Mouse (Mus musculus): ENCODE measurements at regions not wholly inside any gene's neighbourhood (a gene's known extent, or its start where the extent isn't known, plus 50 kb on each side); places are given as distances from the start of the nearest gene placed in this dataset.

DNA sequence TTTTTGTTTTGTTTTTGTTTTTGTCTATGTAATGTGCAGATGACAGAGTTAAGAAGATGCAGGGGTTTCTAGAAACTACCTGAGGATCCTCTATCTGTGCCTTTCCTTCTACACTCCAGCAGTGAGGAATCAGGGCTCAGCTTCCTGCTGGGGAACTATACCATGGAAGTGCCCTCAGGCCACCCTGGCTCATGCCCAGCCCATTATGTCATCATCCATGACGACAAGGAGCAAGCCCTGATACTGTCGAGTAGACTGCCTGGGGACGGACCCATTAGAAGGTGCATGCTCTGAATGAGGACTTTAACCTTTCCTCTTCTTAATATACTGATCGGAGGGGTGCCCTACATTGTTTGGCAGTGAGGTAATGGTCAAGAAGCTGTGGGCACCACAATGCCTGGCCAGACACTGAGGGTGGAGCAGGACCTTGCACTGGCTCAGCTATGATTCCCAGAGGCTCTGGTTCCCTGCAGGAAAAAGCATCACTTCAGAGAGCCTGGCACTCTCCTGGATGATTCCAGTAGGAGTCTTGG, 197.7 kb upstream of the Unc93a2 start:
- DNase-seq: no peak
- Histone ChIP-seq H3K4me1 (ENCODE audit: control insufficient read depth, insufficient read depth, low read length) (no peaks in the 10 kb centered on the region), H3K36me3 (ENCODE audit: control insufficient read depth, insufficient read depth, low read length) (no peaks in the 10 kb centered on the region), H3K4me3 (ENCODE audit: insufficient read depth, low read depth, low read length) (no peak overlapping the region), H3K27me3 (replicated peaks; ENCODE audit: control insufficient read depth, insufficient read depth, low read length) (no peaks in the 10 kb centered on the region), H3K27ac (ENCODE audit: insufficient read depth, low read depth, low read length) (no peak overlapping the region)
- no peak for TF ChIP-seq POLR2A (IDR thresholded peaks at IDR 0.05; ENCODE audit: low read depth, low read length)
- TF ChIP-seq CTCF (conservative IDR thresholded peaks at IDR 0.05; ENCODE audit: insufficient read depth, insufficient read length, low read depth, low read length): no peak
- WGBS: 47% methylated on average over 4 of the region's 4 CpGs

- no peak for DNase-seq
- H3K4me3 ChIP-seq (ENCODE audit: insufficient read depth, low read depth, low read length): no peak overlapping the region
- no peaks in the 10 kb centered on the region for H3K4me1 ChIP-seq (ENCODE audit: control insufficient read depth, insufficient read depth, low read length)
- no peak overlapping the region for H3K27ac ChIP-seq (ENCODE audit: insufficient read depth, low read depth, low read length)
- TF ChIP-seq CTCF (conservative IDR thresholded peaks at IDR 0.05; ENCODE audit: insufficient read depth, insufficient read length, low read depth, low read length) (no peak), POLR2A (IDR thresholded peaks at IDR 0.05; ENCODE audit: low read depth, low read length) (no peak)
- no peaks in the 10 kb centered on the region for H3K36me3 ChIP-seq (ENCODE audit: control insufficient read depth, insufficient read depth, low read length)
- H3K27me3 ChIP-seq (replicated peaks; ENCODE audit: control insufficient read depth, insufficient read depth, low read length): no peaks in the 10 kb centered on the region
- WGBS: 84% methylated on average over 4 of the region's 4 CpGs
Observed at GRCm38 (mm10) chr17:7579031-7579430, 193.8 kb upstream of the Unc93a2 start.

DNA sequence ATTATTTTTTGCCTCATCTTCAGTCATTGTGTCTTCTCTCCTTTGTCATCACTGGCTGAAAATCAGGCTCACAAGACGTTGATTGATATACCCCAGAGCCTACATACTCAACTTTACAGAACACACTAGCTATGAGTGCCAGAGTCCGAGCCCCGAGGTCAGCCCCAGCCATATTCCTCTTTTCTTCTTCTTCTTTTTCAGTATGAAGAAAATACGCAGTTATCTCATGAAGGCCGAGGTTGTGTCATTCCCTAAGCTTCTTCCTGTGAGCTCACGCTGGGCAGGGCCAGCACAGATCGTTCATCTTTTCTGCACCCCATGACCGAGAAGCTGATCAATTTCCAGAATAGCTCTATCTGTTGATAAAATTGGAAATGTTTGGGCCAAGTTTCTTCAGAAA, 192.7 kb upstream of the Unc93a2 start:
- WGBS: 90% methylated on average over 8 of the region's 8 CpGs
- no peaks in the 10 kb centered on the region for H3K4me1 ChIP-seq (ENCODE audit: control insufficient read depth, insufficient read depth, low read length)
- H3K4me3 ChIP-seq (ENCODE audit: insufficient read depth, low read depth, low read length): no peak overlapping the region
- H3K27ac ChIP-seq (ENCODE audit: insufficient read depth, low read depth, low read length): no peak overlapping the region
- H3K36me3 ChIP-seq (ENCODE audit: control insufficient read depth, insufficient read depth, low read length): no peaks in the 10 kb centered on the region
- no peaks in the 10 kb centered on the region for H3K27me3 ChIP-seq (replicated peaks; ENCODE audit: control insufficient read depth, insufficient read depth, low read length)
- TF ChIP-seq CTCF (conservative IDR thresholded peaks at IDR 0.05; ENCODE audit: insufficient read depth, insufficient read length, low read depth, low read length) (no peak), POLR2A (IDR thresholded peaks at IDR 0.05; ENCODE audit: low read depth, low read length) (no peak)
- DNase-seq: no peak

DNA sequence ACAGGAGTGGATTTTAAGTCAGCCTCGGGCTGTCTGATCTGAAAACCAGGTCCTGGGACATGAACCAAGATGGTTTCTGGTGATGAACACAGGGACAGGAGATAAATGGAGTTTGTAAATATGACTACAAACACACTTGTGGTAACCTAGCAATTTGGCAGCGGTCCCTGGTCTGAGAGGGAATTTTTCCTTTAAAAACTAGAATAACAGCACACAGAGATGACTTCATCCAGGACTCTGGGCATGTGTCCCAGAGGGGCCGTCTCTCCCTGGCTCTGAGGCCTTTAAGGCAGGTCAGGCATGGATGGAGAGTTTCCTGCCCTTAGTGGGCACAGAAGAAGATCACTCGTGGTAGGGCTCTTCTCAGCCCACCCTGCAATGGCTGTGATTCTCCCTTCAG, 192.0 kb upstream of the Unc93a2 start:
- no peaks in the 10 kb centered on the region for H3K4me1 ChIP-seq (ENCODE audit: control insufficient read depth, insufficient read depth, low read length)
- no peak overlapping the region for H3K27ac ChIP-seq (ENCODE audit: insufficient read depth, low read depth, low read length)
- WGBS: 50% methylated on average over 4 of the region's 4 CpGs
- DNase-seq: peak; percentile 1
- H3K27me3 ChIP-seq (replicated peaks; ENCODE audit: control insufficient read depth, insufficient read depth, low read length): no peaks in the 10 kb centered on the region
- TF ChIP-seq POLR2A (IDR thresholded peaks at IDR 0.05; ENCODE audit: low read depth, low read length) (no peak), CTCF (conservative IDR thresholded peaks at IDR 0.05; ENCODE audit: insufficient read depth, insufficient read length, low read depth, low read length) (no peak)
- no peaks in the 10 kb centered on the region for H3K36me3 ChIP-seq (ENCODE audit: control insufficient read depth, insufficient read depth, low read length)
- H3K4me3 ChIP-seq (ENCODE audit: insufficient read depth, low read depth, low read length): no peak overlapping the region

DNA sequence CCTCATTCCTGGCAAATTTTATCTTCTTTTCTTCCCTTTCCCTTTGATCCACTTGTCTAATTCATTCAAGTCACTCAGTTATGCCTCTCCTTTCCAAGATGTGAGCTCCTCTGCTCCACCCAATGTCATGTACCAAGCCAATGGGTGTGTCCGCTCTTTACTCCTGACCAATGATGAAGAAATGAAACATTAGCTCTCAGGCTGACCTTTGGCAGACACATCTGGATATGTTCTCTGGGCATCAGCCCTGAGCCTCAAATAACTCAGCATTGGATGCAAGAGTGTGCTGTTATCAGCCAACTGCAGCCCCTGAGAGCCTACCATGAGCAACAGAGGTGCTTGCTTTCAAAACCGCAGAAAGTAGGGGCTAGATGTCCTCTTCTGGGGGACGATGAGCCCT, 186.2 kb upstream of the Unc93a2 start:
- Histone ChIP-seq H3K4me3 (ENCODE audit: insufficient read depth, low read depth, low read length) (no peak overlapping the region), H3K27me3 (replicated peaks; ENCODE audit: control insufficient read depth, insufficient read depth, low read length) (no peaks in the 10 kb centered on the region), H3K4me1 (ENCODE audit: control insufficient read depth, insufficient read depth, low read length) (no peaks in the 10 kb centered on the region), H3K27ac (ENCODE audit: insufficient read depth, low read depth, low read length) (no peak overlapping the region), H3K36me3 (ENCODE audit: control insufficient read depth, insufficient read depth, low read length) (no peaks in the 10 kb centered on the region)
- 97% methylated on average over 3 of the region's 3 CpGs for WGBS
- TF ChIP-seq CTCF (conservative IDR thresholded peaks at IDR 0.05; ENCODE audit: insufficient read depth, insufficient read length, low read depth, low read length) (no peak), POLR2A (IDR thresholded peaks at IDR 0.05; ENCODE audit: low read depth, low read length) (no peak)
- no peak for DNase-seq

GRCm38 (mm10) chr17:7568482-7568881, 183.2 kb upstream of the Unc93a2 start:
- no peaks in the 10 kb centered on the region for H3K27me3 ChIP-seq (replicated peaks; ENCODE audit: control insufficient read depth, insufficient read depth, low read length)
- no peak for DNase-seq
- no peak for TF ChIP-seq CTCF (conservative IDR thresholded peaks at IDR 0.05; ENCODE audit: insufficient read depth, insufficient read length, low read depth, low read length)
- no peak for TF ChIP-seq POLR2A (IDR thresholded peaks at IDR 0.05; ENCODE audit: low read depth, low read length)
- H3K27ac ChIP-seq (ENCODE audit: insufficient read depth, low read depth, low read length): no peak overlapping the region
- WGBS: 89% methylated on average over 5 of the region's 5 CpGs
- no peaks in the 10 kb centered on the region for H3K4me1 ChIP-seq (ENCODE audit: control insufficient read depth, insufficient read depth, low read length)
- no peaks in the 10 kb centered on the region for H3K36me3 ChIP-seq (ENCODE audit: control insufficient read depth, insufficient read depth, low read length)
- no peak overlapping the region for H3K4me3 ChIP-seq (ENCODE audit: insufficient read depth, low read depth, low read length)

DNA sequence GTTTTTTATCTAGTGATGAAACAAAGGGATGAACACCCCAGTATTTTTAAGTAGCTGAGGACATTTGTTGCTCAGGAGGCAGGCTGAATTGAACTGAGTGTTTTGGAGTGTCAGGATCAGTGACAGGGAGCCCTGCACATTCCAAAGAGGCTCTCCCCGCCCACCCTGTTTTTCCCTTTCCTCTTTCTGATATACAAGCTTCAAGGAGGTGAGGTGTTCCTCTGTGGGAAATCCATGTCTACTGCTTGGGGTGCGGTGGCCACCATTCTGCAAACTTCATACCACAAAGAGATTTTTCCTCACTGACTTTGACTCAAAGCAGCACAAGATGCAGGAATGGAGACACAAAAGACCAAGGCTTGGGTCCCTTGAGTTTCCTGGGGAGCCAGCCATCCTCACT, 180.5 kb upstream of the Unc93a2 start:
- DNase-seq: no peak
- Histone ChIP-seq H3K27ac (ENCODE audit: insufficient read depth, low read depth, low read length) (no peak overlapping the region), H3K4me1 (ENCODE audit: control insufficient read depth, insufficient read depth, low read length) (no peaks in the 10 kb centered on the region), H3K27me3 (replicated peaks; ENCODE audit: control insufficient read depth, insufficient read depth, low read length) (no peaks in the 10 kb centered on the region), H3K4me3 (ENCODE audit: insufficient read depth, low read depth, low read length) (no peak overlapping the region), H3K36me3 (ENCODE audit: control insufficient read depth, insufficient read depth, low read length) (no peaks in the 10 kb centered on the region)
- no peak for TF ChIP-seq CTCF (conservative IDR thresholded peaks at IDR 0.05; ENCODE audit: insufficient read depth, insufficient read length, low read depth, low read length)
- no peak for TF ChIP-seq POLR2A (IDR thresholded peaks at IDR 0.05; ENCODE audit: low read depth, low read length)
- 75% methylated on average over 2 of the region's 2 CpGs for WGBS
